Mouse (Mus musculus) thymus, postnatal 0 days (tissue): ENCODE results near the gene Slco4a1. TPM values are rescaled to one million over a fixed set of nuclear protein-coding genes. Genes with fewer than 3 reads are reported as not detected.

ENCODE experiments used
- DNase-seq: peaks from one replicate; pipeline ENCODE4 v3.0.0-alpha.2; 2015; ENCODE audit warnings: low spot score
- polyA plus RNA-seq: library from polyadenylated mRNA; unstranded; fragments of >200 nt; fragmentation: Nextera tagmentation; extraction: Ambion mirVana; gene quantifications from 2 replicates; pipeline ENCODE4 v1.2.1, GENCODE M21; 2015

Gene Slco4a1
- 8.1 and 8.9 TPM in 2 replicates for polyA plus RNA-seq

- DNase-seq, result peak; percentile 89
These were observed at the start of gene Slco4a1 for GRCm38 (mm10) chr2:180455723-180456698. Gene Slco4a1 (plus strand): TSS chr2:180456245.

DNA sequence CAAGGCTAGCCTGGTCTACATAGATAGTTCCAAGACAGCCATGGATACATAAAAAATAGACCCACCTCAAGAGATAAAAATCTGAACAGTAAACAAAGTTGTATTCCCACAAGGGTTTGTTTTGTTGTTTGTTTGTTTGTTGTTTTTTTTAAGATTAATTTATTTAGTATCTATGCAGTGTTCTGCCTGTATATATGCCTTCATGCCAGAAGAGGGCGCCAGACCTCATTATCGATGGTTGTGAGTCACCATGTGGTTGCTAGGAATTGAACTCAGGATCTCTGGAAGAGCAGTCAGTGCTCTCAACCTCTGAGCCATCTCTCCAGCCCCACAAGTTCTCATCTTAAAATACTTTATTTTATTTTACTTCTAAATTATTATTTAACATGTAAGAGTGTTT lies 47.6 kb upstream of the Slco4a1 start:
- DNase-seq, result no peak

GRCm38 (mm10) chr2:180410432-180410831 lies 45.6 kb upstream of the Slco4a1 start:
- DNase-seq, result no peak

DNA sequence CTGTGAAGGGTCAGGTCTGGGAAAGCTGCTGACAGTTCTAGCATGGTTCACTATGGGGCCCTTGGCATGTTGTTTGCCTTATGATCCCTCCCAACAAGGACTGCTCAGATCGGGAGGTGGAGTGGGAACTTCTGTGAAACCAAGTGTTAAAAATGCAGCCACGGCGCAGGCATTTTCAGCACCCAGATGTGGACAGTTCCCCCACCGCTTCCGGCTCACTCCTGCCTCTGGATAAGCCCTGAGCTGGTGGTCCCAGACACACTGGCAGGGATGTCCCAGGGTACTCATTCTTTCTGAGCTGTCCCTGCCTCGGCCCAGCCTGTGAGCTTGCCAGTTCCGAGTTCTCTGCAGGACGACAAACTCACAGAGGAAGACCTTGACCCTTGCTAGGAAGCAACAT lies 45.0 kb upstream of the Slco4a1 start:
- DNase-seq, result no peak

DNA sequence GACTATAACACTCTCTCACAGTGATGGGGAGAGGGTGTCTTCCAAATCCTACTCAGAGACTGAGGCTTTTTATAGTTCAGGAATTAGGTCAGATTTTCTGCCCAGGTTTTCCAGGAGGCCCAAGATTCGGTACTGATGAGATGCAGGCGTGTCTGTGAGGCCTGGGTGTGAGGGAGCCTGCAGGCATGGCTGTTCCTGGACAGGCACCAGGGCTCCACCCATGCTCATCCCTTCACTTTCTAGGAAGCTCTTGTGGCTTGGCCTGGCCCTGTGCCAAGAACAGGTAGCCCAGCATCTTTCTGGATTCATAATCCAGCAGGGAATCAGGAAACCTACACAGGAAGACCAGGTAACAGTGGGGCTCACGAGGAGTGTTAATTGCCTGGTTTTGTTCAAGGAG lies 40.4 kb upstream of the Slco4a1 start:
- no peak for DNase-seq

DNA sequence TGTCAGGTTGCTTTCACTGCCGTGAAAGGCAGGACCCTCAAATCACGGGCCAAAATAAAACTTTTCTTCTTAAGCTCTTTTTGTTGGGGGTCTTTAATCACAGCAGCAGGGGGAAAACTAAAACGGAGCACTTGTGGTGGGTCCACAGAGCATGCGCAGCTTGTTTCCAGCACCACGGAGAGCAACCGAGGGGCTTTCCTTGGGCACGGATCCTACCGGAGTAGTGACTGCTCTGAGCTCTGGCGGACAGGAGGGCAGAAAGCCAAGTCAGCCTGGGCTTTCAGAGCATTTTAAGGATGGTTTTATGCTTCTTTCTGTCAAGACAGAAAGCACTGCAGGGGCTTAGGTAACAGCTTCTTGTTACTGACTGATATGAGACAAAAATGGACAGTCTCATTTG lies 38.3 kb upstream of the Slco4a1 start:
- DNase-seq, result no peak

DNA sequence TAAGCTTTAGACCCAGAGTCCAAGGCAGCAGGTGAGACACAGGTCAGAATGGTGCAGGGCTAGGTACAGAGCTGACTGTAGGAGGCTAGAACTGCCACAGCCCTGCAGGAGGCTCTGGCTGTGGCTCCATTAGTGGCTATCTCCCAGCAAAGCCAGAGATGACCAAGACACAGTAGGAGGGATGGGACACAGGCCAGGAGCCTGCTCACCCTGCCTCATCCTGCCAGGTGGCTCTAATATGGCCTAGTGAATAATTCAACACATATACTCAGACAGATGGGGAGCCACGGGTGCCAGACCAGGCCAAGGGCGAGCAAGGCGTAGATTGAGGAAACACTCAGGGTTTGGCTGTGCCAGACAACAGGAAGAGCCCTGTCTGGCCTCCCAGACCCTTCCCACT lies 35.4 kb upstream of the Slco4a1 start:
- DNase-seq, result no peak

DNA sequence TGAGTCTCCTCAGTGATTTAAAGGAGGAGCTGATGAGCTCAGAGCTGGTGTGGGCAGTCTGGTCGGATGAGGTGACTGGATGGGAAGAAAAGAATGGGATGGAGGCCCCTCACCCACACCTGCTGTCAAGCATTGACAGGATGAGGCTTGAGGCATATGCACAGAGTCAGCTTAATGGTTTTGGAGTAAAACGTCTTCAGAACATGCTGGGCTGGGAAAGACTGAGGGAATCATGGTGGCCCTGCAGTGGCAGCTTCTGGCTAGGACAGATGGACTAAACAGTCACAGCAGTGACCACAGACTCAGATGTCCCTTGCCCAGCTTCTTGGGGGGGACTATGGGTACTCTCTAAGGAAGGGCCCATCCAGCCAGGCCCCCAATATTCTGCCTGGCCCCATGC lies 30.9 kb upstream of the Slco4a1 start:
- DNase-seq, result no peak

DNA sequence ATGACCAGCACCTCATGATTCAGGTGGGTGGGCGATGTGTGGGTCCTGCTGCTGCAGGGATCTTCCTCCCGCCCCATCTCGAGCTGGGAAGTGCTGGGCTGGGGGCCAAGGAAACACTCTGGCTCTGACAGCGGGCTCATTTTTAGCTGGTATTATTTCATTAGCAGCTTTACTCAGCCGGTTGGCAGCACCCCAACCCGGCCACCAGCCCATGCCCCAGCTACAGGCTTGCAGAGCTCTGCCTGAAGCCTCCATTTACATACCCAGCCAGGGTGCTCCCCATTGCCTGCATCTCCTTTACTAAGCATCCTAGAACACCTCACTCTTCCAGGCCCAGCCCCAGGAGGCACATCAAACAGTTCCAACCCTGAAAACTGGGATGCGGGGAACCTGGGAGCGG lies 29.0 kb upstream of the Slco4a1 start:
- no peak for DNase-seq

GRCm38 (mm10) chr2:180428331-180428730 lies 27.7 kb upstream of the Slco4a1 start:
- peak; percentile 23 for DNase-seq

DNA sequence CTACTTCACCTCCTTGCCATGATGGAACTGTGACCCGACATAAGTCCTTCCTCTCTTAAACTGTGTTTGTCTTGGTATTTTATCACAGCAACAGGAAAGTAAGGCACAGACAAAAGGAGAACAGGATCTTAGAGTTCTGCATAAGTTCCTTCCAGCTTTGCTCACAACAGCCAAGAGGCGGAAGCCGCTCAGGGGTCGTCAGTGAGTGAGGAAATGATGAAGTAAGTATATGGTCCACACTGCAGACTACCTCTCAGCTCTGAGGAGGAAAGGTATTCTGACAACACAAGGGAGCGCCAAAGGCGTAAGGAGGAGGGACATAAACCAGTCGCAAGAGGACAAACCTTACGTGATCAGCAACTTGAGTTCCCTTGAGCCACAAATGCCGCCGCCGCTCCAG lies 25.4 kb upstream of the Slco4a1 start:
- DNase-seq, result no peak

GRCm38 (mm10) chr2:180432042-180432668 lies 23.9 kb upstream of the Slco4a1 start:
- peak; percentile 88 for DNase-seq

GRCm38 (mm10) chr2:180432751-180433150 lies 23.3 kb upstream of the Slco4a1 start:
- peak; percentile 69 for DNase-seq

DNA sequence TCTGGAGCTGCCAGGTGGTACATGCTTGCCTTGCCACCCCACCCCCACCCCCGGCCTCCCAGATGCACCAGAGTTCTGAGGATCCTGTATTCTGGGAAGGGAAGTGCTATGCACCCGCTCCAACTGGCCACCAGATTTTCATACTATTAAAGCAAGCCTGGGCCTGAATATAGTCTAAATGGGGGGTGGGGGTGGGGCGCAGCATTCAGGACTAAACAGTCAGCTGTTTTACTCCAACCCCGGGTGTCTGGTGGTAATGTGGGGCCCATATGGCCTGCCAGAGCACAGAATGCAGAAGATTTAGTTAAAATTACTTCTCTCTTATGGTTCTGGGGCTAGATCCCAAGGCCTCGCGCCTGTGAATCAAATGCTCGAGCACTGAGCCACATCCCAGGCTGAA lies 22.7 kb upstream of the Slco4a1 start:
- peak; percentile 32 for DNase-seq

- DNase-seq, result peak; percentile 68
These were observed 20.6 kb upstream of the Slco4a1 start for GRCm38 (mm10) chr2:180435341-180435926.

DNA sequence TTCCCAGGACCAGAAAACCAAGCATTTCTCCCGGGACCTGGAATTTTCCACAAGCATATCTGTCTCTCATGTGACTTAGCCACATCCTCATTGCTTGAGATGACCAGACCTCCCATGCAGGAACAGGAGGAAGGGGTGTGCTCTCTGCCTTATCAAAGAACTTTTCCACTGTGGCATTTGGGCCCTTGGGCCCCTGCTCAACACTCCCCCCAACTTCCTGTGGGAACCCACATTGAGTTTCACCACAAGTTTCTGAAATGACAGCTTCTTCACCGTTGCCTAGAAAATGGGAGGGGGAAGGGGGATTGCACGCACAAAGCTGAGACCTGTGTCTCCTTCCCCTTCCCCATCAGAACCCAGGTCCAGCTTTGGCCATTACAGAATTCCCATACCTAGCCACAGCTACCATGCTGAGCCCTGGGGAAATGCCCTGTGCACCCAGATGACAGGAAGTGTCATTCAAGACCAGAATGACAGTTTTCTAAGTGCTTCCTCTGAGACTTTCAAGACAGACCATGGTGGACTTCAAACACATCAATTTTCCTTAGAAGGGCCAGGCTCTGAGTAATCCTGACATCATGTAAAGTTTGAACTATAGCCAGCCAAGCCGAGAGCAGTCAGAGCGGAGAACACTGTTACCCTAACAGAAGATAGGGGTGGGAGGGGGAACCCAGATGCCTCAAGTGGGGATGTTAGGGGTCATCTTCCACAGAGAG lies 18.7 kb upstream of the Slco4a1 start:
- DNase-seq, result peak; percentile 68

- DNase-seq, result no peak
These were observed 16.3 kb upstream of the Slco4a1 start for GRCm38 (mm10) chr2:180439791-180440190.

- no peak for DNase-seq
These were observed 15.3 kb upstream of the Slco4a1 start for GRCm38 (mm10) chr2:180440596-180441332.

GRCm38 (mm10) chr2:180442061-180442460 lies 14.0 kb upstream of the Slco4a1 start:
- no peak for DNase-seq

DNA sequence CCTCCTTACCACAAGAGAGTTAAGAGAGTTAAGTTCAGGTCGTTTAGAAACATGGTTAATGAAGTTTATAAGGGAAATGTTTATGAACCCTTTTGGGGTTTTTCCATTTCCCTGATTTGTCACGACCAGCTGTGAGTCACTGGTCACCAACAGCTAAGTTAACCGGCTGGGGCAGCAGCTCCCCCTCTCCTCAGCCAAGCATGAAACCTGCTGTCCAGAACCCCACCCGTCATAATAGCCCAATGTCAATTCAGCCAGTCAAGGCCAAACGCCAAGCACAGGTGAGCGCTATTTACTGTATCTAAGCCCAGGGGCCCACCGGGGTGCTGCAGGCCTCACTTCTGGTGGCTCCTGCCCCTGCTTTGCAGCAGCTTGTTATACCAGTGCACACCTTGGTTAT lies 12.2 kb upstream of the Slco4a1 start:
- DNase-seq, result no peak
